Mouse (Mus musculus) liver, postnatal 0 days (tissue): Measurements from ENCODE around the gene Rgs7. TPM values are rescaled to one million over a fixed set of nuclear protein-coding genes. Genes with fewer than 3 reads are reported as not detected.
A peak's percentile ranks its signal among the peaks of the same experiment; 100 is the strongest.

ENCODE experiments used
- ATAC-seq: fragments of 200-750 bp; cut with Nextera tagmentation; 2 replicates; pipeline ENCODE4 v1.8.0; 2017; ENCODE audit warnings: mild to moderate bottlenecking, moderate library complexity
- DNase-seq: peaks from one replicate; pipeline ENCODE4 v3.0.0-alpha.2; 2016
- H3K27ac ChIP-seq: fragments of 300-500 bp; sonication (generic); 2 replicates; pipeline ENCODE4 v1.5.1; 2014; ENCODE audit warnings: antibody characterized with exemption, moderate library complexity, mild to moderate bottlenecking, low read depth
- H3K27me3 ChIP-seq: fragments of 300-500 bp; sonication (generic); 2 replicates; pipeline ENCODE4 v1.6.1; 2014; ENCODE audit warnings: low read length, control low read depth, mixed read lengths; ENCODE audit not compliant: insufficient read depth
- H3K36me3 ChIP-seq: fragments of 300-500 bp; sonication (generic); replicated peaks from 2 replicates; pipeline ENCODE4 v1.6.1; 2014; ENCODE audit warnings: mild to moderate bottlenecking, control low read depth, low read length, moderate library complexity, mixed read lengths; ENCODE audit not compliant: insufficient read depth
- H3K4me1 ChIP-seq: fragments of 300-500 bp; sonication (generic); 2 replicates; pipeline ENCODE4 v1.6.1; 2014; ENCODE audit warnings: antibody characterized with exemption, mild to moderate bottlenecking, control low read depth; ENCODE audit not compliant: insufficient read depth
- H3K4me2 ChIP-seq: fragments of 300-500 bp; sonication (generic); 2 replicates; pipeline ENCODE4 v1.6.1; 2014; ENCODE audit warnings: low read depth, mild to moderate bottlenecking, low read length, moderate library complexity, mixed read lengths
- H3K4me3 ChIP-seq: fragments of 300-500 bp; sonication (generic); 2 replicates; pipeline ENCODE4 v1.5.1; 2014; ENCODE audit warnings: low read depth, low read length
- H3K9ac ChIP-seq: fragments of 300-500 bp; sonication (generic); replicated peaks from 2 replicates; pipeline ENCODE4 v1.6.1; 2014; ENCODE audit warnings: mild to moderate bottlenecking, moderate library complexity
- H3K9me3 ChIP-seq: fragments of 300-500 bp; sonication (generic); 2 replicates; pipeline ENCODE4 v1.6.1; 2016; ENCODE audit warnings: mild to moderate bottlenecking, control low read depth, low read length, mixed read lengths
- CTCF ChIP-seq: sonication (generic); IDR thresholded peaks from 2 replicates; pipeline ENCODE4 v1.5.1; 2016; ENCODE audit warnings: antibody characterized with exemption, low read depth
- EP300 ChIP-seq: IDR thresholded peaks from 2 replicates; pipeline ENCODE4 v1.6.1; 2016; ENCODE audit warnings: antibody characterized with exemption, low read depth, mild to moderate bottlenecking
- WGBS: fragments of 180-500 bp; shearing (Covaris S2); extraction: QIAGEN DNeasy Blood & Tissue Kit; methylation state at CpG from one replicate; pipeline ENCODE4 v1.1.7; 2014; ENCODE audit not compliant: insufficient replicate concordance; 5-methylcytosine and 5-hydroxymethylcytosine counted together
- polyA plus RNA-seq: library from polyadenylated mRNA; unstranded; fragments of >200 nt; fragmentation: Nextera tagmentation; extraction: Ambion mirVana; gene quantifications from 2 replicates; pipeline ENCODE4 v1.2.1, GENCODE M21; 2015

Gene Rgs7
- polyA plus RNA-seq, 1 experiment from 2014 or later, result not detected

GRCm38 (mm10) chr1:175514543-175514942 lies 22.2 kb upstream of the Rgs7 start:
- WGBS, result 51% methylated on average over 2 of the region's 2 CpGs
- H3K4me2 ChIP-seq, result no peak overlapping the region
- ATAC-seq, result no peak

GRCm38 (mm10) chr1:175512173-175512572 lies 19.9 kb upstream of the Rgs7 start:
- H3K4me1 ChIP-seq, result no peaks in the 10 kb centered on the region
- no peak overlapping the region for H3K4me3 ChIP-seq
- no peak overlapping the region for H3K4me2 ChIP-seq
- no peaks in the 10 kb centered on the region for H3K9me3 ChIP-seq
- TF ChIP-seq EP300 (no peak), CTCF (no peak)
- DNase-seq (no peak), ATAC-seq (no peak)
- H3K36me3 ChIP-seq, result no peaks in the 10 kb centered on the region
- no peaks in the 10 kb centered on the region for H3K27me3 ChIP-seq
- WGBS, result 58% methylated on average over 3 of the region's 3 CpGs
- H3K27ac ChIP-seq, result no peak overlapping the region
- no peak overlapping the region for H3K9ac ChIP-seq

More at GRCm38 (mm10) chr1:175514543-175514942, 22.2 kb upstream of the Rgs7 start:
- TF ChIP-seq CTCF (no peak), EP300 (no peak)
- Histone ChIP-seq H3K4me3 (no peak overlapping the region), H3K36me3 (no peaks in the 10 kb centered on the region), H3K4me1 (no peaks in the 10 kb centered on the region), H3K27ac (no peak overlapping the region), H3K9me3 (no peaks in the 10 kb centered on the region), H3K27me3 (no peaks in the 10 kb centered on the region), H3K9ac (no peak overlapping the region)
- DNase-seq, result no peak

GRCm38 (mm10) chr1:175509989-175510388 lies 17.7 kb upstream of the Rgs7 start:
- H3K9ac ChIP-seq, result no peak overlapping the region
- no peak overlapping the region for H3K4me3 ChIP-seq
- H3K27ac ChIP-seq, result no peak overlapping the region
- no peaks in the 10 kb centered on the region for H3K36me3 ChIP-seq
- no peak overlapping the region for H3K4me2 ChIP-seq
- 73% methylated on average over 3 of the region's 3 CpGs for WGBS
- H3K4me1 ChIP-seq, result no peaks in the 10 kb centered on the region
- H3K27me3 ChIP-seq, result no peaks in the 10 kb centered on the region
- ATAC-seq (no peak), DNase-seq (no peak)
- H3K9me3 ChIP-seq, result no peaks in the 10 kb centered on the region
- TF ChIP-seq CTCF (no peak), EP300 (no peak)

- TF ChIP-seq EP300, result no peak
- no peak for TF ChIP-seq CTCF
- Histone ChIP-seq H3K4me1 (no peaks in the 10 kb centered on the region), H3K27me3 (peaks cover 20% of the 10 kb centered on the region), H3K36me3 (no peaks in the 10 kb centered on the region), H3K27ac (no peak overlapping the region), H3K9ac (no peak overlapping the region), H3K9me3 (no peaks in the 10 kb centered on the region), H3K4me3 (peak overlapping the region; percentile 53), H3K4me2 (peak overlapping the region; percentile 84)
- DNase-seq, result no peak
- ATAC-seq, result no peak
- 6% methylated on average over 11 of the region's 11 CpGs for WGBS
These were observed 363 bp upstream of the Rgs7 start for GRCm38 (mm10) chr1:175492683-175493043.

- H3K36me3 ChIP-seq, result no peaks in the 10 kb centered on the region
- no peak overlapping the region for H3K4me3 ChIP-seq
- peaks cover 20% of the 10 kb centered on the region for H3K27me3 ChIP-seq
- no peak overlapping the region for H3K9ac ChIP-seq
- H3K4me1 ChIP-seq, result no peaks in the 10 kb centered on the region
- peak overlapping the region; percentile 84; the same call in 1 of the 2 replicates for H3K4me2 ChIP-seq
- H3K27ac ChIP-seq, result no peak overlapping the region
- no peaks in the 10 kb centered on the region for H3K9me3 ChIP-seq
- DNase-seq (no peak), ATAC-seq (no peak)
- TF ChIP-seq EP300, result no peak
- no peak for TF ChIP-seq CTCF
- WGBS, result 18% methylated on average over 6 of the region's 6 CpGs
These were observed 814 bp downstream of the Rgs7 start for GRCm38 (mm10) chr1:175491511-175491860.

- TF ChIP-seq CTCF, result no peak
- TF ChIP-seq EP300, result no peak
- Histone ChIP-seq H3K4me3 (no peak overlapping the region), H3K36me3 (no peaks in the 10 kb centered on the region), H3K4me2 (no peak overlapping the region), H3K9ac (no peak overlapping the region), H3K4me1 (no peaks in the 10 kb centered on the region), H3K27ac (no peak overlapping the region), H3K9me3 (no peaks in the 10 kb centered on the region), H3K27me3 (no peaks in the 10 kb centered on the region)
- WGBS, result 62% methylated on average over 4 of the region's 4 CpGs
- no peak for ATAC-seq
- no peak for DNase-seq
These were observed 7.2 kb downstream of the Rgs7 start for GRCm38 (mm10) chr1:175485109-175485508.

- no peak for DNase-seq
- Histone ChIP-seq H3K27ac (no peak overlapping the region), H3K9ac (no peak overlapping the region), H3K36me3 (no peaks in the 10 kb centered on the region), H3K27me3 (no peaks in the 10 kb centered on the region), H3K4me1 (no peaks in the 10 kb centered on the region; the same call in 1 of the 2 replicates), H3K4me3 (no peak overlapping the region), H3K4me2 (no peak overlapping the region), H3K9me3 (no peaks in the 10 kb centered on the region)
- ATAC-seq, result no peak
- TF ChIP-seq CTCF (no peak), EP300 (no peak)
- 55% methylated on average over 5 of the region's 5 CpGs for WGBS
These were observed 19.2 kb downstream of the Rgs7 start for GRCm38 (mm10) chr1:175473060-175473459.
